Mouse (Mus musculus): ENCODE results near the gene Lpp.

Lpp gene

DNA sequence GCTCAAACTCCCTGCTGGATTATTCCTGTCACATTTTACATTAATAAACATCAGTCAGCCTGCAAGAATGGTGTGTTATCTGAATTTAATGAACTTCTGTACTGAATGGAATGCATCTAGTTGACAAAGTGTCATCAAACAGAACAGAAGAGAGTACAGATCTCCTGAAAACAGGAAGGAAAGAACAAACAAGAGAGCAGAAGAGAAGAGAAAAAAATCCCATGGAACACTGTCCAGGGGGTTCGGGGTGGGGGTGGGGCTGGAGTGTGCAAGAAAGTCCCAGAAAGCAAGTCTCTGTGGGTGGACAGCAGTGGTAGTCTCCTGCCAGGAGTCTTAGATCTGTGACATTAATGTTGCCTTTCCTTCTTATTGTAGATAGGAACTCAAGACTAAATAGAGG, 412.8 kb downstream of the Lpp start:
- DNase-seq (ENCODE audit: low spot score), result no peak

DNA sequence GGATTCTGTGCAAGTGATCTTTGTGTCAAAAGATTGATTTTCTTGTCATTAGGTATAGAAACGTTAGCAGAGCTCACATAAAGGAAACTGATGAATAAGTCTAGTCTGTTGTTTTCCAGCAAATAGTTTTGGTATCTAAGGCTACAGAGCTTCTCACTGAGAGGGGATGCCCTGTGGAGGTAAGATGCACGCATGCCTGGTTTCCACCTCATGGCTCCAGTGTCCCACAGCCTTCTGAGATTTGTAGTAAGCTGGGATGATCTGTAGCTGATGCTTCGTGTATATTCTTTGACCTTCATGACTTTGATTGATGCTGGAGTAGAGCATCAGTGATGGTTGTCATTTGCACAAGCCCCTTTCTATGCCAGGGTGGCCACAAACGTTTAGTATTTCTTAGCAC, 414.3 kb downstream of the Lpp start:
- DNase-seq (ENCODE audit: low spot score), result no peak

DNA sequence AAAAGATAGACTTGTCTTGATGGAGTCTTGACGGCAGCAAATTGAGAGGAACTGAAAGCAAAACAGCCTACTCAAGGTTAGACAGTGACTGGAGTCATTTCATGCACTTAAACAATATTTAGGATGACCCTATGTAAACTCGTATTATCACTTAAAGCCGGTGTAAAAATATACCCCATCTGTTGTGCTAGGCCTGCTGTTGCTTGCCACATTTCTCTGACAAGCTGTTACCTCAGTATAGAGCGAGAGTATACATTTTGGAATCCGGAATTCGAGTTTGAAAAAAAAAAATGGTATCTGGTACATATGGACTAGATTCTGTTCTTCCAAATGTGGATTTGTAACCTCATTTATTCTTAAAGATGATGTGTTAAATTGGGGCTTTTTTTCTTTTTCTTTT, 416.5 kb downstream of the Lpp start:
- DNase-seq (ENCODE audit: low spot score), result no peak

DNA sequence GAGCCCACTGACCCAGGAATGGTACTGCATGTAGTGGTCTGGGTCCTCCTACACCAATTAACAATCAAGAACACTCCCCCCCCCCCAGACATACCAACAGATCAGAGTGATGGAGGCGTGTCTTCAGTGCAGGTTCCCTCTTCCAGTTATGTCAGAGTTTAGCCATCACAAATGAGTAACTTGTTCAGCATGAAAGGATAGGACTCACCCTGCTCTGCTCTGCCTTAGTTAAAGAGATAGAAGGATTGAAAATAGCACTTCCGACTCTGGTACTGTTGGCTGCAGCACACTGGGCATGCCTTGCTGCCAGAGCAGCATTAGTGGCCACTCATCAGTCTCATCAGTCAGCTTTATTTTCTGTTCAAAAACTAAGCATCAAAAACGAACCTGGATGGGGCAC, 423.3 kb downstream of the Lpp start:
- no peak for DNase-seq (ENCODE audit: low spot score)

DNA sequence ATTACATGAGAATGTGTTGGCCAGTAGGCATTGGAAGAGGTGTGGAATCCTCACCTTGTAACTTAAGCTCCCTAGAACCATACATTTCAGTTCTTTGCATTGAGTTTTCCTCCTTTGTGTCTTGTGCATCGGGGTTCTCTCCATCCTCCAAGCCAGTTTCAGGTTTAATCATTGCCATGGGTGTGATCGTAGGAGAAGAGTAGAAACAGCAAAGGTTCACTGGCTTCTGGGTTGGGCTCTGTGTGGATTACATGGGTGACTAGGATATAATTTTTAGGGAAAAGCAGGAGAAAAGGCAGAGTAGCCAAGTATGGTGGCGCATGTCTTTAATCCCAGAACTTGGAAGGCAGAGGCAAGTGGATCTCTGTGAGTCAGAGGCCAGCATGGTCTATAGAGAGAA, 424.1 kb downstream of the Lpp start:
- DNase-seq (ENCODE audit: low spot score), result no peak

DNA sequence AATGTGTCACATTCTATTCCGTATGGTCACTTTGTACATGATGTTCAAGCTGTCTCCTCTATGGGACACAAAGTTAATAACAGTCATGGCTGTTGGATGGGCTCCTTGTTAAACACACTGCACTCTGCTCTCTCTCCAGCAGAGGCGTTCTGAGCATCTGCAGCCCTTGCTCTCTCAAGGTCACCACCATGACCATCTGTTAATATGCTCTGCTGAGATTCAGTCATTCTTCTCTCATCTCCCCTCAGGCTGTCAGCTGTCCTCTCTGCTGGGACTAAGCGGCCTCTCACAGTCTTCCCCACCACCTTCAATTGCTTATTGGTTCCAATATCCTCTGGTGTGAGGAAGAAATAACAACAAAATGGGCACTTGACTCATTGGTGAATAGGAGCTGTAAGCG, 425.8 kb downstream of the Lpp start:
- DNase-seq (ENCODE audit: low spot score), result no peak

DNA sequence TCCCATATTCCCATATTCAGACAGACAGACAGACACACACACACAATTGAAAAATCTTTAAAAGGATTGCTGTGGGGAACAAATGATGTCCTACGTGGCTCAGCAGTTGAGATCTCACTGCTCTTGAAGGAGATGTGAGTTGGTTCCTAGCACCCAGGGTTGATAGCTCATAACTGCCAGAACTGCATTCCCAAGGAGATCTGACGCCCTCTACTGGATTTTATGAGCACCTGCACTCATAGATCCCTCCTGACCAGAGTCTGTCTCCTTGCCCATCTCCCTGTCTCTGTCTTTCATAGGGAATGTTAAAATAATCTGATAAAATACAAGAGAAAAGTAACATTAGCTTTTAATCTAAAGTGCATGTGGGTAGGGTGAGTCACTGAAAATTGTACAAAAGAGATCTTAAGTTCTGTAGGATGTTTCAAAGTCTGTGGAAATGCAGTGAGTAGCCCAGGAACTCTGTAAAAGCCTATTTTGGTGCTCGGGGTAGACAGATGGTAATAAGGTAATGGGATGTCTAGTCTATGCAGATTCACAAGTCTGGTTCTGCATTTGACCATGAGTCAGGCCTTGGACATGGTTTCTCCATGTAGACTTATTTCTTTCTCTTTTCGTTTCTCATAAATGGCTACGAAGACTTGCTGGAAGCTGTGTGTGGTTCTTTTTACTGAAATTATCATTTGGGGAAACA, 429.0 kb downstream of the Lpp start:
- DNase-seq (ENCODE audit: low spot score), result no peak

DNA sequence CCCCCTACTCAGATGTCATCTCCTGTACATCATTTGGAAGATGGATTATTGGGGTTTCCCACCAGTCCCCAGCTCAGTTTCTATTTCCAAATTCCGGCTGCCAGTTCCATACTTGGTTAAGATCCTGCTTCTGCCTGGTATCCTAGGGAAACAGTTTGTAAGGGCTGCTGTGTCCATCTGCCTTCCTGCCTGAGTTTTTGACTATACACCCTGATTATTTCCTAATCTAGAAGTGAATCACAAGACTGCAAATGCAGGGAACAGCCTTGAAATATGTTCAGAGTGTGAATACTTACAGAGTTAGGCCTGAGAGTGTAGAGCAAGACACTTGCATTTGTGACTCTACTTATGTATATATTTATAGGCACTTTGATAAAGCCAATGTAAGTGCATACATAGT, 429.6 kb downstream of the Lpp start:
- DNase-seq (ENCODE audit: low spot score), result peak; percentile 46

DNA sequence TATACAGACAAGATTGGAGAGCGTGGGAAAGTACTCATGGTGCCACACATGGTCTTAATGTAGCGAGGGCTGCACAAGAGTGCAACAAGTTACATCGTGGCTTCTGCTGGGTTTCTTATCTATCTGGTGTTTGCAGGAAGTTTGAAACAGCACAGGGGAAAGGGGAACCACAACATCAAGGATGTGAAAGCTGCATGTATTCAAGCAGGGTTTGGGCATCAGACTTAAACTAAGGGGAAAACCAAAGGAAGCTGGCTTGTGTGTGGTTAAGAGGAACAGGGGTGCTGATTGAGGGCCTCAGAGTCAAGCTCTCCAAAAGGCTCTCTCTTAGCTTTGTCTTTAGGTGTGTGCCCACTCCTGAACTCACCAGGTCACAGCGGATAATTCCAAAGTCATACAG, 433.1 kb downstream of the Lpp start:
- DNase-seq (ENCODE audit: low spot score), result peak; percentile 18

DNA sequence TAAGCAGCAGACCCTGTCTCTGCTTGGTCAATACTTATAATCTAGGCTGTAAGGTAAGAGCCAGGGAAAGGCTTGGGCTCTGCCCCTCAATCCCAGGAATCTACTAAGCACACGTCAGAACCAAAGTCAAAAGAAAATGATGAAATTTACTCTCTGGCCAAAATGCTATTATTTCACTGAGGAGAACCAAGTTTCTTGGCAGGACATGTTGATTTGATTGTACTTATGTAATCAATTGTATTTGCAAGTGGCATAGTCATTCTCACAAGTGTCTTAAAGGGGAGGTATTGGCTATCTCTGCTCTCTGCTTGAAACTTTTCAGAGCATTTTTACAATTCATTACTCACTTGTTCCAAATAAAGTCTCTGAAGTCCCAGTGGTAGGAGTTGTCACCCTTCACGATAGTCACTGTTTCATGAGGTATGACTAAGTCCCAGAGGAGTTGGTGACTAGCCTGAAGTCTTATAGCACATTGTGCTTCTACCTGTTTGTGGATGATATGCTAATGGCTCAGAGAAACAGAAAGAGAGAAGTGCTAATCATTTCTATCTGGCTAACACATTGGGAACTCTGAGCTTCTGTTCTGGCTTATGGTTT, 435.0 kb downstream of the Lpp start:
- DNase-seq (ENCODE audit: low spot score), result no peak

DNA sequence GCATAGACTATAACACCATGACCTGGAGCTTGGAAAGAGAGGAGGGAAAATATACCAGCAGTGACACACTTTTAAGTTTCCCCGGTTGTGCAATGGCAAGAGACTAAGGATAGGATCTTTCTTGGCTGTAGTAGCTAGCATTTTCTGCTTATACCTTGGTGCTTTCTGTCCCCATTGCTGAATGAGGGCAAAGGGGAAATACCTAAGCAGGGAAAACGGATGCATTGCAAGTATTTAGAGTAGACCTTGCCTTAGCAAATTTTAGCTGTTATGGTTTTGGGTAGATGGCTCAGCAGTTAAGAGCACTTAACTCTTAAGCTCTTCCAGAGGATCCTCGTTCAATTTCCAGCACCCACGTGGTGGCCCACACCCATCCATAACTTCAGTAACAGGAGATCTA, 436.6 kb downstream of the Lpp start:
- DNase-seq (ENCODE audit: low spot score), result no peak

DNA sequence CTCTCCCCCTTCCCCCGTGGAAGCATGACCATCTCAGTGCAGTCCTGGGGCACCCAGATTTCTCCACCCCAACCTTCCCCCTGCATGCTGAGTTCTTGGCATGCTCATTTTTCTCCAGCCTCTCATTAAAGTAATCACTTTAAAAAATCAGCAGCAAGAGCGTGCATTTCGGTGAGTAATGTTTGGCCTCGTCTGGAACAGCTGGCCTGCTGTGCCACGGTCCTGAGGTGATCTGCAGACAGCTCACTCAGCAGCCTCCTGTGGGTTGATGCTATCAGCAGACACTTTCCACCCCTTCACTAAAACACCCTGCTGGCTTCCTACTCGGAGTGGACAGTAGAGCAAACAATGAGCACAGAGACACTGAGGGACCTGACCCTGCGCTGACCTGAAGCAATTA, 437.6 kb downstream of the Lpp start:
- no peak for DNase-seq (ENCODE audit: low spot score)

DNA sequence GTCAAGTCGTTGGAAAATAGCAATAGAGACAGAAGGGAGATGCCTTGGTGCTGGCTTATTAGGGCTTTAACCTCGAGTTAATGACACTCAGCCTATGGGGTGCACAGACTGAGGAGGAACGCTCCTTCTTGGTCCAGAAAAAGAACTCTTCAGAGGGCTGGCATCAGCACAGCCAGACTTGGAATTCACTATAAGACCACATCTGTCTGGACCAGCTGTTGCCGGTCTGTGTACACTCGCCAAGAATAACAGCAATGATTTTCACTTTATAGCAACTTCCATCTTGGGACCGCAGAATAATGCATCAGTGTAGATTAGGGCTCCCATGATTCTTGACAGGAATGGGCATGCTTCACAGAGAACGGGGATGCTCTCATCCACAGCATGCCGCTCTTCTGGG, 439.9 kb downstream of the Lpp start:
- DNase-seq (ENCODE audit: low spot score), result no peak

DNA sequence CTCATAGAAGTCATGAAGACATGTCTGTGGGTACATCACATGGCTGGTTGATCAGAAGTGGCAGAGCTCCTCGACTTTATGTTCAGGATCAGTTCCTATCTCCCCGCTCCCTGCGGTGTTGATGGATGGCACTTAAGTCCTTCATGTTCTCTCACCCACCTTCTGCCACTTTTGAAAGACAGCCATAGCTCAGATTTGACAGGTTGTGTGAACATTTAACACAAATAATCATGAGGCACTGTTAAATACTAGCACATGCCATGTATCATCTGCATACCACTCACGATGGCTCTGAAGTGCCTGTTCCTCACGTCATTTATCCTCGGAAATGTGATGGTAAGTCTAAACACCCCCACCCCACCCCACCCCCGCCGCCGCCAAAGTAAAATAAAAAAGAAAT, 441.2 kb downstream of the Lpp start:
- no peak for DNase-seq (ENCODE audit: low spot score)

DNA sequence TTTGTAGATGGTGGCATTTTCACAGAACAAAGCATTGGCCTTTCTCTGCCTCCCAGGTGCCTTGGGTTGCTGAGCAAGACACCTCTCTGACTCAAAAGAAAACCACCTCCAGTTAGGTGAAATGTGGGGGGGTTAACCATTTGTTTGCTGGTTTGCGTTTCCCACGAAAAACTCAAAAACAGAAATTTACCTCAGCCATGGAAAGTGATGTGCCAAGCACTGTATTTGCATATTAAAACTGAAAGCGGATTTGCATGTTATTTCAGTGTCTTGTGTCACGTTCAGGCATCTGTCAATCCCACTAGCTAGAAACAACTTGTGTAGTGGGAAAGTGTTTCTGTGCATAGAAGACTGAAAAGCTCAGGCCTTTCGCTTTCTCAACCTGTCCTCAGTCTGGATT, 443.2 kb downstream of the Lpp start:
- DNase-seq (ENCODE audit: low spot score), result no peak

DNA sequence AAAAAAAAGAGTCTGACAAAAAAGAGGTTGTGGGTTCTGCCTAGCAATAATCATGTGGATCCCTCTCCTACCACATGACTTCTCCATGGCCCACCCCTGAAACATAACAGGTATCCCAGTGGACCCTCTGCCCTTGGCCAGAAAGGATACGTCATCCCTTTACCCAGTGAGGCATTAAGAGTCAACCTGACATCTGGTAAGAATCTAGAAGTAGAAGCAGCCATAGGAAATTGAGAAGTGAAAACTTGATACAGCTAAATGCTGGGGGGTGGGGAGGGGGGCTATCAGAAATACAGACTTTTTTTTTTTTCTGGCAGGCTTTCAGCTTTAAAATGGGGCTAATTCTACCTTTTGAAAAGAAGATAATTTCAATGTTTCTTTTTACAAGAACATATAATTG, 445.7 kb downstream of the Lpp start:
- no peak for DNase-seq (ENCODE audit: low spot score)

DNA sequence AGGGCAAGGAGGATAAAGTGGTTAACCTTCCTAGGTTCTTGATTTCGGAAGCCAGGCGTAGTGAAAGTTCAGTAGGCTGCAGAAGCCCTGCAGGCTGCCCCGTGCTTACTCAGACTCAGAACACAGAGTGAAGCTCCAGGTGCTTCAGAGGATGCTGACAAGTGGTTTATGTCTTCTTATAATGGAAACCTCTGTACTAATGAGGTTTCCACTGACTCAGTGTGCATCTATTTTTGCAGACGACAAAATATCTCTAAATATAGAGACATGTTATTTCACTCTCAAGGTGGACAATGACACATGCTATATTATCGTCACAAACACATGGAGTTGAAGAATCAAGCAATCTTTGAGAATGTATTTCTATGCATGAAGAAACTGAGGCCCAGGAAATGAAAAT, 446.8 kb downstream of the Lpp start:
- DNase-seq (ENCODE audit: low spot score), result no peak

DNA sequence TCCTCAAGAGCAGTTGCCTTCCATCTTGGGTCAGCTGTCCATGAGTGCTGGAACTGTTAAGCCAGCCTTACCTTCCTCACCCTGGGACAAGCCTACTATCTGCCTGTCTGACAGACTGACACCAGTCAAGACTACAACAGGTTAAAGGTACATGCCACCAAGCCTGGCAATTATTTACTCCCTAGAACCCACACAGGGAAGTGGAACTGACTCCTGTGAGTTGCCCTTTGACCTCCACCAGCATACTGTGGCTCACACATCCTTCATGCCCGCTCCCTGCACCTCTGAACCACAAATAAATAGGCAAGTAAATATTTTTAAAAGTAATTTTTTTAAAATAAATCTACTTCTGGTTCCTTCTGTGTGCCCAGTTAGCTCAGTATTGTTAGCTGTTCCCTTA, 452.8 kb downstream of the Lpp start:
- no peak for DNase-seq (ENCODE audit: low spot score)

DNA sequence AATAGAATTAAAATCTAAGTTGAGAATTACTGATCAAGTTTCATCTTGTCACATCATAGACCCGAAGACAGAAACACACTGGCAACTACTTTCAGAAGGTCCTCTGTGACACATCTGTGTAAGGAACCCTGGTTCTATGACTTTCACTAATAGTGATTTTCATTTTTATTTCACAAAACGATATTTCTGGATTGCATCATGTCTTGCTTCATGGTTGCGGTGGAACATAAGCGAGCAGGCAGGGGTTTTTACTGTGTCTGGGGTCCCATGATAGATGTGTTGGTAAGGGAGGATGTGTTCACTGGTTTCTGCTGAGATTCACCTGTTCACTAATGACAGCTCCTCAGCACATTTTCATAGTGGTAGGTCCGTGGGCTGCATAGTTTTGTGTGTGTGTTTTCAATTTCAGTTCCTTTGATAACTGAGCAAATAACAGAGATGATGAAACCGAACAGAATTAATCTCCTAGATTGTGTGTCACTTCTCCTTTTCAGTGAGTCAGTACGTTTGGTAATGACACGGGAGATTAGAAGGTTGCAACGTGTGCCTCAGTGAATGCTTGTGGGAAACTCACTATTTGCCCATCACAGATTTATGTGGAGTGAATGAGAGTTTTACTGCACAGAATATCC, 466.3 kb downstream of the Lpp start:
- DNase-seq (ENCODE audit: low spot score), result no peak

DNA sequence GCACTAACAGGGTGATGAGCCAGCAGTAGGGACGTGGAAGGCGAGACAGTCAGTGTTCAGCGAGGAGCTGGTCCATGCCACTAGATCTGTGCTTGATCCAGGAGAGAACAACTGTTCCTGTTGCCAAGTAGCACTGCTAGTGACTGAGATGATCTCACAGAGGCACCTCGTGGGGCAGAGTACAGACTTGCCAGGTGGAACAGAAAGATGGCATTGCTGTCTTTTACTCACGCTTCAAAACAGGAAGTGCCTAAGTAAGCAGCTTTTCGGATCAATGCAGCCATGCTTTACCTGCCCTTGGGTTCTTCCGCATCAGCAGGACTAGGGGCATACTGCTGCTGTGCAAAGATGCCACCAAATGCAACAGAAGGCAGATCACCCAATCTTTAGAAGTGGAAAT, 467.1 kb downstream of the Lpp start:
- DNase-seq (ENCODE audit: low spot score), result no peak

DNA sequence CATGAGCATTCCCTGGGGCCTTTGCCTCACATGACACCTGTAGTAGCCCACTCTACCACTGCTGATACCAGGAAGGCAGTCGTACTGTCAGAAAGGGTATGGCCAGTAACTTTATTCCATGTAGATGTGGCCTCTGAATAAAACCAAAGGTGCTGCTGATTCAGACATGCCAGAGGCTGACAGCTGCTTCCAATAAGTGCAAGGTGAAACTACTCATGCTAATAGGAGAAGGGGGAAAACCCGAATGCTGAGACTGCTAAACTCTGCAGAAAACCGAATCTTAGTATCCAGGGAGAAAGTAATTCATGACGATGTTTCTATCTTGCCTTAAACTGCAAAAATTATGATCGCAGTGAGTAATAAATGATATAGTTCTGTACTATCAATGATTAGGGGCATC, 468.1 kb downstream of the Lpp start:
- DNase-seq (ENCODE audit: low spot score), result no peak

DNA sequence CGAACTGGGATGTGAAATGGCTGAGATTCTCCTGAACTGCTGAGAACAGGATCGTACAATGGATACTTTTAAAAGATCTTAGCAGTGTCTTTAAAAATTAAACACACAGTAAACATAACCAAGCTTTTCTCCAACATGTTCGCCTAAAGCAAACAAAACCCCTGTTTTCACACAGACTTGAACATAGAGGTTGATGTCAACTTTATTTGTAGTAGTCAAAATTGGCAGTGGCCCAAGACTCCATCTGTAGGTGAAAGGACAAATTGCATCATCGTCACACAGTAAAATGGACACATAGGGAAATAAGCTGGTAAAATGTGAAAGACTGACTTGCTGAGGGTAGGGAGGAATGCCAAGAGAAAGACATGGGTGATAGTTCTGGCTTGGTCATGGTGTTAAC, 480.9 kb downstream of the Lpp start:
- no peak for DNase-seq (ENCODE audit: low spot score)

DNA sequence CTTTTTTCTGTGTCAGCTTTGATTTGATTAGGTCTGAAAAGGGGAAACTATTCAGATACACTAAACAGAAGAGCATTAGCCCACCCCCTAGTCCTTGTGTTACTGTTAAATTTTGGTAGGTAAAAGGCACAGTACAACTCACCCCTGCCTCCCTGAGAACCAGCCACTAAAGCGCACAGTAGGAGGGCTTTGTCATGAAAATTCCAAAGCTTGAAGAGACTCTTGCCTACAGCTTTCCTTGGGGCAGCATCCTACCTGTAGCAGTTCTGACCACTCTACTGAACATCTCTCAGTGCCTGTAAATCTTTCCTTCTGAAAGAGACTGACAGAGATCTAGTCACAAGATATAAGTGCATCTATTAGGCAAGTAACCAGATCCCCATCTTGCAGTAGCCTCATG, 482.4 kb downstream of the Lpp start:
- DNase-seq (ENCODE audit: low spot score), result no peak

DNA sequence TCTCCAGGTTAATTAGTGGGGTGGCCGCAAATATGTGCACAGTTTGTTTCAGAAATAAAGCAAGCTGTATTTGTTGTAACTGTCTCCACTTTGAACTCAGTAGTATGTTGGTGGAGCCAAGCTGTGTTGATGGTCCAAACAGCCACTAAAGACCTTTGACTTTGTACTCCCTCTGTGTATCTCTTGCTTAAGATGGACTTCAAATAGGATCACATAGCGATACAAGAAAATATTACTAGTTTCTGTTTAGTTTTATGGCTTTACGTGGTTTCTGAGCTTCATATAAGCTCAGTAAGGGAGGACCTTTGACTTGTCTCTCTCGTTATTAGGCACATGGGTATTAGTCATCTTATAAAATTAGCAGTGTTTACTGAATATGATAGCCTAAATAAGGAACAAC, 485.7 kb downstream of the Lpp start:
- DNase-seq (ENCODE audit: low spot score), result no peak
